Comparison of ENCODE assay signal across 10 mouse cellular contexts in the genomic region with DNA sequence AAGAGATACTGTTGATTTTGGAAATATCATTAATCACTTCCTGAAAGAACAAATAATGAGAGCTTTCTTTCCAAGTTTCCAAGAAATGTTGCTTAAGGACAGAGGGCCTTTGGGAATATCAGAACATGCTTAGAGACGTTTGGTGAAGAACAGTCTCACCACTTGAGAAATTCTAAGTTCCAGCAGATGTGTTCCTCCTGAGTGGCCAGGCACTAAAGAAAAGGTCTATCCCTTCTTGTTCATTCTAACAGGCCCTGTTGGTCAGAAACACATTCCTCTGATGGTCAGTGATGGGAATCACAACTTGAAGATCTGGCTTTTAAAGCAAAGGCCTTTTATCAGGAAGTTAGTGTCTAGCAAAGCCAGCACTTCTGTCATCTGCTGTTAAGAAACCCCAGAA.
"Had no signal": no experiment of that assay in that cellular context is flagged by ENCODE, and none has a peak within 500 bp of the region (broad histone marks: within the 10 kb centered on the region; RNA-seq: fewer than 3 reads in every experiment).

No protein-coding gene starts in this region.

- DNase-seq: kidney, postnatal 14 days; kidney, postnatal 4 days; left cerebral cortex, postnatal 4 days; liver, postnatal 0 days; lung, postnatal 14 days; lung, postnatal 4 days; midbrain, embryonic 14.5 days; thymus, adult 2 months; thymus, postnatal 14 days; thymus, postnatal 4 days had no signal
